Mouse (Mus musculus): Measurements from ENCODE around the gene Slc5a5. TPM values are rescaled to one million over a fixed set of nuclear protein-coding genes. Genes with fewer than 3 reads are reported as not detected.

Gene Slc5a5
- polyA plus RNA-seq, 1 experiment from 2014 or later = 1.1 TPM

- Histone ChIP-seq H3K4me3 (ENCODE audit: low read depth, low read length) (no peak overlapping the region), H3K36me3 (ENCODE audit: control insufficient read depth, insufficient read depth, low read length) (no peaks in the 10 kb centered on the region), H3K9me3 (ENCODE audit: control insufficient read depth, low read length) (no peaks in the 10 kb centered on the region), H3K9ac (ENCODE audit: low read length) (no peak overlapping the region), H3K4me2 (ENCODE audit: low read depth) (no peak overlapping the region), H3K4me1 (ENCODE audit: control insufficient read depth, insufficient read depth, low read length) (no peaks in the 10 kb centered on the region), H3K27me3 (ENCODE audit: control insufficient read depth, insufficient read depth, low read length) (no peaks in the 10 kb centered on the region), H3K27ac (ENCODE audit: low read depth, low read length) (no peak overlapping the region)
- ATAC-seq (ENCODE audit: insufficient read depth, low FRiP score, low TSS enrichment) = no peak
- DNase-seq (ENCODE audit: low spot score) = no peak
- 92% methylated on average over 5 of the region's 5 CpGs for WGBS
Observed at GRCm38 (mm10) chr8:70926396-70926795, 33.8 kb upstream of the Slc5a5 start.

- no peak overlapping the region for H3K4me3 ChIP-seq (ENCODE audit: low read depth, low read length)
- ATAC-seq (ENCODE audit: insufficient read depth, low FRiP score, low TSS enrichment) (no peak), DNase-seq (ENCODE audit: low spot score) (no peak)
- no peaks in the 10 kb centered on the region for H3K4me1 ChIP-seq (ENCODE audit: control insufficient read depth, insufficient read depth, low read length)
- no peaks in the 10 kb centered on the region for H3K27me3 ChIP-seq (ENCODE audit: control insufficient read depth, insufficient read depth, low read length)
- H3K9ac ChIP-seq (ENCODE audit: low read length) = no peak overlapping the region
- no peaks in the 10 kb centered on the region for H3K9me3 ChIP-seq (ENCODE audit: control insufficient read depth, low read length)
- no peak overlapping the region for H3K27ac ChIP-seq (ENCODE audit: low read depth, low read length)
- H3K36me3 ChIP-seq (ENCODE audit: control insufficient read depth, insufficient read depth, low read length) = no peaks in the 10 kb centered on the region
- 90% methylated on average over 4 of the region's 4 CpGs for WGBS
- no peak overlapping the region for H3K4me2 ChIP-seq (ENCODE audit: low read depth)
Observed at GRCm38 (mm10) chr8:70925754-70926153, 33.2 kb upstream of the Slc5a5 start.

GRCm38 (mm10) chr8:70924151-70924550, 31.6 kb upstream of the Slc5a5 start:
- no peaks in the 10 kb centered on the region for H3K27me3 ChIP-seq (ENCODE audit: control insufficient read depth, insufficient read depth, low read length)
- H3K4me3 ChIP-seq (ENCODE audit: low read depth, low read length) = no peak overlapping the region
- WGBS = 93% methylated on average over 4 of the region's 4 CpGs
- no peaks in the 10 kb centered on the region for H3K9me3 ChIP-seq (ENCODE audit: control insufficient read depth, low read length)
- ATAC-seq (ENCODE audit: insufficient read depth, low FRiP score, low TSS enrichment) (no peak), DNase-seq (ENCODE audit: low spot score) (no peak)
- no peaks in the 10 kb centered on the region for H3K4me1 ChIP-seq (ENCODE audit: control insufficient read depth, insufficient read depth, low read length)
- no peak overlapping the region for H3K9ac ChIP-seq (ENCODE audit: low read length)
- 0 out of 2 replicates have a peak, but pooled peaks cover 2% of the 10 kb centered on the region for H3K36me3 ChIP-seq (ENCODE audit: control insufficient read depth, insufficient read depth, low read length)
- no peak overlapping the region for H3K27ac ChIP-seq (ENCODE audit: low read depth, low read length)
- no peak overlapping the region for H3K4me2 ChIP-seq (ENCODE audit: low read depth)

GRCm38 (mm10) chr8:70920049-70920922, 27.7 kb upstream of the Slc5a5 start:
- H3K4me2 ChIP-seq (ENCODE audit: low read depth) = no peak overlapping the region
- no peak overlapping the region for H3K27ac ChIP-seq (ENCODE audit: low read depth, low read length)
- H3K4me3 ChIP-seq (ENCODE audit: low read depth, low read length) = no peak overlapping the region
- DNase-seq (ENCODE audit: low spot score) (no peak), ATAC-seq (ENCODE audit: insufficient read depth, low FRiP score, low TSS enrichment) (no peak)
- H3K36me3 ChIP-seq (ENCODE audit: control insufficient read depth, insufficient read depth, low read length) = peaks cover 22% of the 10 kb centered on the region
- no peaks in the 10 kb centered on the region for H3K27me3 ChIP-seq (ENCODE audit: control insufficient read depth, insufficient read depth, low read length)
- no peaks in the 10 kb centered on the region for H3K9me3 ChIP-seq (ENCODE audit: control insufficient read depth, low read length)
- no peaks in the 10 kb centered on the region for H3K4me1 ChIP-seq (ENCODE audit: control insufficient read depth, insufficient read depth, low read length)
- no peak overlapping the region for H3K9ac ChIP-seq (ENCODE audit: low read length)
- 92% methylated on average over 9 of the region's 9 CpGs for WGBS

- Histone ChIP-seq H3K4me2 (ENCODE audit: low read depth) (no peak overlapping the region), H3K27me3 (ENCODE audit: control insufficient read depth, insufficient read depth, low read length) (no peaks in the 10 kb centered on the region), H3K27ac (ENCODE audit: low read depth, low read length) (no peak overlapping the region), H3K4me1 (ENCODE audit: control insufficient read depth, insufficient read depth, low read length) (no peaks in the 10 kb centered on the region), H3K9me3 (ENCODE audit: control insufficient read depth, low read length) (no peaks in the 10 kb centered on the region), H3K36me3 (ENCODE audit: control insufficient read depth, insufficient read depth, low read length) (peaks cover 48% of the 10 kb centered on the region), H3K9ac (ENCODE audit: low read length) (no peak overlapping the region), H3K4me3 (ENCODE audit: low read depth, low read length) (no peak overlapping the region)
- ATAC-seq (ENCODE audit: insufficient read depth, low FRiP score, low TSS enrichment) = no peak
- DNase-seq (ENCODE audit: low spot score) = no peak
- 90% methylated on average over 17 of the region's 17 CpGs for WGBS
Observed at GRCm38 (mm10) chr8:70914704-70915103, 22.1 kb upstream of the Slc5a5 start.

GRCm38 (mm10) chr8:70913523-70913922, 21.0 kb upstream of the Slc5a5 start:
- H3K4me1 ChIP-seq (ENCODE audit: control insufficient read depth, insufficient read depth, low read length) = no peaks in the 10 kb centered on the region
- H3K4me2 ChIP-seq (ENCODE audit: low read depth) = no peak overlapping the region
- H3K36me3 ChIP-seq (ENCODE audit: control insufficient read depth, insufficient read depth, low read length) = peaks cover 47% of the 10 kb centered on the region
- no peak overlapping the region for H3K9ac ChIP-seq (ENCODE audit: low read length)
- H3K9me3 ChIP-seq (ENCODE audit: control insufficient read depth, low read length) = no peaks in the 10 kb centered on the region
- DNase-seq (ENCODE audit: low spot score) = no peak
- H3K27me3 ChIP-seq (ENCODE audit: control insufficient read depth, insufficient read depth, low read length) = no peaks in the 10 kb centered on the region
- no peak overlapping the region for H3K27ac ChIP-seq (ENCODE audit: low read depth, low read length)
- no peak for ATAC-seq (ENCODE audit: insufficient read depth, low FRiP score, low TSS enrichment)
- no peak overlapping the region for H3K4me3 ChIP-seq (ENCODE audit: low read depth, low read length)
- WGBS = 93% methylated on average over 26 of the region's 26 CpGs

- H3K27ac ChIP-seq (ENCODE audit: low read depth, low read length) = no peak overlapping the region
- no peak for DNase-seq (ENCODE audit: low spot score)
- no peak overlapping the region for H3K4me3 ChIP-seq (ENCODE audit: low read depth, low read length)
- H3K36me3 ChIP-seq (ENCODE audit: control insufficient read depth, insufficient read depth, low read length) = peaks cover 47% of the 10 kb centered on the region
- no peak overlapping the region for H3K9ac ChIP-seq (ENCODE audit: low read length)
- H3K9me3 ChIP-seq (ENCODE audit: control insufficient read depth, low read length) = no peaks in the 10 kb centered on the region
- no peaks in the 10 kb centered on the region for H3K4me1 ChIP-seq (ENCODE audit: control insufficient read depth, insufficient read depth, low read length)
- H3K27me3 ChIP-seq (ENCODE audit: control insufficient read depth, insufficient read depth, low read length) = no peaks in the 10 kb centered on the region
- WGBS = 95% methylated on average over 29 of the region's 30 CpGs
- H3K4me2 ChIP-seq (ENCODE audit: low read depth) = no peak overlapping the region
- ATAC-seq (ENCODE audit: insufficient read depth, low FRiP score, low TSS enrichment) = no peak
Observed at GRCm38 (mm10) chr8:70912955-70913354, 20.4 kb upstream of the Slc5a5 start.

GRCm38 (mm10) chr8:70911596-70911995, 19.0 kb upstream of the Slc5a5 start:
- ATAC-seq (ENCODE audit: insufficient read depth, low FRiP score, low TSS enrichment) = no peak
- no peak for DNase-seq (ENCODE audit: low spot score)
- Histone ChIP-seq H3K27me3 (ENCODE audit: control insufficient read depth, insufficient read depth, low read length) (no peaks in the 10 kb centered on the region), H3K9ac (ENCODE audit: low read length) (no peak overlapping the region), H3K4me3 (ENCODE audit: low read depth, low read length) (no peak overlapping the region), H3K4me1 (ENCODE audit: control insufficient read depth, insufficient read depth, low read length) (peaks cover 5% of the 10 kb centered on the region), H3K4me2 (ENCODE audit: low read depth) (no peak overlapping the region), H3K9me3 (ENCODE audit: control insufficient read depth, low read length) (no peaks in the 10 kb centered on the region), H3K27ac (ENCODE audit: low read depth, low read length) (no peak overlapping the region), H3K36me3 (ENCODE audit: control insufficient read depth, insufficient read depth, low read length) (peaks cover 38% of the 10 kb centered on the region)
- 82% methylated on average over 5 of the region's 5 CpGs for WGBS

- peaks cover 11% of the 10 kb centered on the region for H3K4me1 ChIP-seq (ENCODE audit: control insufficient read depth, insufficient read depth, low read length)
- ATAC-seq (ENCODE audit: insufficient read depth, low FRiP score, low TSS enrichment) (no peak), DNase-seq (ENCODE audit: low spot score) (no peak)
- no peaks in the 10 kb centered on the region for H3K27me3 ChIP-seq (ENCODE audit: control insufficient read depth, insufficient read depth, low read length)
- H3K9me3 ChIP-seq (ENCODE audit: control insufficient read depth, low read length) = no peaks in the 10 kb centered on the region
- H3K4me2 ChIP-seq (ENCODE audit: low read depth) = no peak overlapping the region
- H3K4me3 ChIP-seq (ENCODE audit: low read depth, low read length) = no peak overlapping the region
- no peak overlapping the region for H3K27ac ChIP-seq (ENCODE audit: low read depth, low read length)
- H3K9ac ChIP-seq (ENCODE audit: low read length) = no peak overlapping the region
- WGBS = 91% methylated on average over 2 of the region's 2 CpGs
- peaks cover 6% of the 10 kb centered on the region; the same call in 1 of the 2 replicates for H3K36me3 ChIP-seq (ENCODE audit: control insufficient read depth, insufficient read depth, low read length)
Observed at GRCm38 (mm10) chr8:70907518-70907917, 15.0 kb upstream of the Slc5a5 start.

Measured in neural tube, embryonic 11.5 days (tissue).